Mouse (Mus musculus) brain, adult 10 weeks (tissue): Measurements from ENCODE around the gene Clpb. TPM values are rescaled to one million over a fixed set of nuclear protein-coding genes. Genes with fewer than 3 reads are reported as not detected.

ENCODE experiments used
- polyA plus RNA-seq: library from polyadenylated mRNA; stranded (reverse); fragments of 350-450 nt; fragmentation: Illumina TruSeq; extraction: RNeasy Lipid Tissue Mini Kit (QIAGEN cat#74804); gene quantifications from one replicate; pipeline ENCODE4 v1.2.3, GENCODE M21; 2015; ENCODE audit warnings: low read depth, low replicate concordance

The Clpb gene
- 36.6 TPM for polyA plus RNA-seq

GRCm38 (mm10) chr7:101663514-101664159 is at the start of gene Clpb:
Gene Clpb (plus strand): TSS chr7:101663633.

GRCm38 (mm10) chr7:101817861-101818401 is 154.5 kb downstream of the Clpb start, which contains the start of gene Phox2a:
Gene Phox2a (plus strand): TSS chr7:101818313.

GRCm38 (mm10) chr7:101837606-101838471 is 174.4 kb downstream of the Clpb start, which contains the start of gene Inppl1:
Gene Inppl1 (minus strand): TSS chr7:101838229.

Other genes with a start within 250 kb of the Clpb start
- gene Pde2a, start 241.9 kb upstream of the Clpb start, polyA plus RNA-seq, result 223 TPM
- gene Art2b, start 78.0 kb upstream of the Clpb start, polyA plus RNA-seq, result not detected
- gene Phox2a, start 154.7 kb downstream of the Clpb start, polyA plus RNA-seq, result not detected
- 20.5 TPM for gene Inppl1, start 174.6 kb downstream of the Clpb start, polyA plus RNA-seq
- gene Folr2, start 193.6 kb downstream of the Clpb start, polyA plus RNA-seq, result 0.83 TPM
- 35.2 TPM for gene Anapc15, start 200.1 kb downstream of the Clpb start, polyA plus RNA-seq
- 15.2 TPM for gene Folr1, start 207.2 kb downstream of the Clpb start, polyA plus RNA-seq
- 170 TPM for gene Lamtor1, start 242.3 kb downstream of the Clpb start, polyA plus RNA-seq
- not detected for gene Tomt, start 242.7 kb downstream of the Clpb start, polyA plus RNA-seq